Mouse (Mus musculus): ENCODE measurements at regions not wholly inside any gene's neighbourhood (a gene's known extent, or its start where the extent isn't known, plus 50 kb on each side); places are given as distances from the start of the nearest gene placed in this dataset.

DNA sequence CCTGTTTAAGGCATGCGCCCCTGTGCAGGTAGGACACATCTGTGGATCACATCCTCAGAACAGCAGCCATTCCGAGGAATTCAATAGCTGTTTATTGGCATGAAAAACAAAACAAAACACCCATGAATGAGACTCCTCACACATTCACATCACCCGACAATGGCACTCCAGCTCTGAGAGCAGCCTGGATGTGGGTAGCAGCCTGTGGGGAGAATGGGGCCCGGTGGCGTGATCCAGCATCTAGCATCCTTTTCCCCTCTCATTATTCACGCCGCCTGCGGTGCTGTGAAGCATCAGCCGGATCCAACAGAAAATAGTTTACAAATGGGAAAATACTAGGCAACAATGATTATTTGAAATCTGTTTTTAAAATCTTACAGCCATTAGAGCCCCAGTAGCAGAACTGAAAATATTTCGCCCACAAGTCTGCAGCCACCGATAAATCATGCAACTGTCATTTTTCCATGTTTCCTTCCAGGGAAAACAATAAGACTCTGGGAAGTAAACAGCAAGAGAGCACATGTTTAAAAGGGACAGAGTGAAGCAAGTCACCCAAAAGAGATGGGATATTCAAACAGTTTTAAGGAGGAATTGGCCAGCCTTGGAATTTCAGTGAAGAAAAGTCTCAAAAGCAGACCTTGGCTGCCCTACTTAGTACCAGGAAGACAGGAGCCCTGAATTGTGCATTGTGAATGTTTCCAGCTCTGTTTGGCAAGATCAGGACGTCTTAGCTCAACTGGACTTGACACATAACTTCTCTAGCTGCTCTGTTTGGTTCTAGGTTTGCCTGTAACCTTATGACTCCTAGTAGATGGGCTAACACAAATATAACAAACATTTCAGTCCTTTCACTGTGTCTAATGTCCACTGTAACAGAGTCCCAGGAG is 50.2 kb upstream of the Arntl start:
- no peak for DNase-seq (ENCODE audit: low spot score)
